Mouse (Mus musculus) heart, adult 2 months (tissue): Measurements from ENCODE around the gene Rab11fip4.

Experiments used
- CTCF ChIP-seq: fragments of 200-600 bp; IDR thresholded peaks from 2 replicates; pipeline ENCODE4 v1.8.1; 2022; ENCODE audit warnings: antibody characterized with exemption, mild to moderate bottlenecking, moderate library complexity
- EP300 ChIP-seq: fragments of 200-500 bp; IDR thresholded peaks from 2 replicates; pipeline ENCODE4 v1.6.1; 2011; ENCODE audit warnings: low read depth, low read length, control low read depth; ENCODE audit not compliant: insufficient read depth
- POLR2A ChIP-seq: fragments of 200-500 bp; IDR thresholded peaks from 2 replicates; pipeline ENCODE4 v1.6.1; 2011; ENCODE audit warnings: mild to moderate bottlenecking, low read depth, low read length, control low read depth; ENCODE audit not compliant: insufficient read depth

GRCm38 (mm10) chr11:79629752-79630374, 38.9 kb downstream of the Rab11fip4 start:
- no peak for TF ChIP-seq POLR2A
- no peak for TF ChIP-seq CTCF
- no peak for TF ChIP-seq EP300
